Mouse (Mus musculus): ENCODE data around the gene Mcm8.
A peak's percentile ranks its signal among the peaks of the same experiment; 100 is the strongest.

Gene Mcm8

GRCm38 (mm10) chr2:132873657-132874326 is 57.9 kb downstream of the Mcm8 start:
- DNase-seq = no peak

- no peak for DNase-seq
These were observed 61.0 kb downstream of the Mcm8 start for GRCm38 (mm10) chr2:132876991-132877390.

GRCm38 (mm10) chr2:132879261-132880044 is 63.5 kb downstream of the Mcm8 start:
- no peak for DNase-seq

- peak in 1 of 2 experiments; percentile 11 for DNase-seq
These were observed 65.1 kb downstream of the Mcm8 start, which contains the start of gene Lrrn4 for GRCm38 (mm10) chr2:132880844-132881645. Gene Lrrn4 (minus strand): TSS chr2:132880891.

- DNase-seq = no peak
These were observed 68.5 kb downstream of the Mcm8 start for GRCm38 (mm10) chr2:132884303-132884967.

- DNase-seq = no peak
These were observed 69.4 kb downstream of the Mcm8 start for GRCm38 (mm10) chr2:132885312-132885711.
